Mouse (Mus musculus) limb, embryonic 12.5 days (tissue): Measurements from ENCODE around the gene Dpm3. TPM values are rescaled to one million over a fixed set of nuclear protein-coding genes. Genes with fewer than 3 reads are reported as not detected.

Experiments
- ATAC-seq: fragments of 200-750 bp; cut with Nextera tagmentation; 2 replicates; pipeline ENCODE4 v1.8.0; 2017; ENCODE audit warnings: low read depth, moderate TSS enrichment; ENCODE audit not compliant: insufficient number of reproducible peaks, insufficient read depth, low FRiP score, low TSS enrichment
- H3K27ac ChIP-seq: fragments of 300-500 bp; sonication (generic); 2 replicates; pipeline ENCODE4 v1.5.1; 2016; ENCODE audit warnings: mild to moderate bottlenecking, moderate library complexity
- H3K27me3 ChIP-seq: fragments of 300-500 bp; sonication (generic); 2 replicates; pipeline ENCODE4 v1.6.1; 2016; ENCODE audit warnings: mild to moderate bottlenecking, moderate library complexity
- H3K36me3 ChIP-seq: fragments of 300-500 bp; sonication (generic); 2 replicates; pipeline ENCODE4 v1.6.1; 2016; ENCODE audit warnings: mild to moderate bottlenecking, moderate library complexity
- H3K4me1 ChIP-seq: fragments of 300-500 bp; sonication (generic); replicated peaks from 2 replicates; pipeline ENCODE4 v1.6.1; 2016
- H3K4me2 ChIP-seq: fragments of 300-500 bp; sonication (generic); 2 replicates; pipeline ENCODE4 v1.6.1; 2016; ENCODE audit warnings: mild to moderate bottlenecking, moderate library complexity
- H3K4me3 ChIP-seq: fragments of 300-500 bp; sonication (generic); replicated peaks from 2 replicates; pipeline ENCODE4 v1.5.1; 2016; ENCODE audit warnings: mild to moderate bottlenecking
- H3K9ac ChIP-seq: fragments of 300-500 bp; sonication (generic); replicated peaks from 2 replicates; pipeline ENCODE4 v1.6.1; 2016; ENCODE audit warnings: mild to moderate bottlenecking, moderate library complexity
- H3K9me3 ChIP-seq: fragments of 300-500 bp; sonication (generic); 2 replicates; pipeline ENCODE4 v1.6.1; 2016; ENCODE audit warnings: mild to moderate bottlenecking, moderate library complexity
- WGBS: fragments of 180-500 bp; shearing (Covaris S2); methylation state at CpG from one replicate; pipeline ENCODE4 v1.1.7; 2016; 5-methylcytosine and 5-hydroxymethylcytosine counted together
- polyA plus RNA-seq: library from polyadenylated mRNA; unstranded; fragments of >200 nt; fragmentation: Nextera tagmentation; extraction: Ambion mirVana; gene quantifications from 2 replicates; pipeline ENCODE4 v1.2.1, GENCODE M21; 2016

The Dpm3 gene
- polyA plus RNA-seq, 1 experiment from 2014 or later, result 102 TPM

- Histone ChIP-seq H3K4me2 (peak overlapping the region; percentile 96; the same call in 1 of the 2 replicates), H3K4me3 (no peak overlapping the region), H3K36me3 (peaks cover 51% of the 10 kb centered on the region), H3K27ac (no peak overlapping the region), H3K9ac (0 out of 2 replicates have a peak overlapping the region, but pooled peaks have one; percentile 12), H3K9me3 (no peaks in the 10 kb centered on the region), H3K27me3 (peaks cover 14% of the 10 kb centered on the region), H3K4me1 (peaks cover 35% of the 10 kb centered on the region)
- ATAC-seq, result no peak
- WGBS, result 84% methylated on average over 11 of the region's 11 CpGs
These were observed 34.4 kb upstream of the Dpm3 start for GRCm38 (mm10) chr3:89224796-89225195.

GRCm38 (mm10) chr3:89225321-89225815 is 33.8 kb upstream of the Dpm3 start:
- Histone ChIP-seq H3K9me3 (no peaks in the 10 kb centered on the region), H3K4me1 (peaks cover 35% of the 10 kb centered on the region), H3K4me2 (peak overlapping the region; percentile 96), H3K27ac (peak overlapping the region; percentile 45; the same call in 1 of the 2 replicates), H3K9ac (no peak overlapping the region), H3K27me3 (peaks cover 20% of the 10 kb centered on the region), H3K4me3 (no peak overlapping the region), H3K36me3 (peaks cover 45% of the 10 kb centered on the region)
- WGBS, result 57% methylated on average over 12 of the region's 12 CpGs
- ATAC-seq, result no peak

GRCm38 (mm10) chr3:89225918-89226317 is 33.2 kb upstream of the Dpm3 start:
- ATAC-seq, result no peak
- H3K4me1 ChIP-seq, result peaks cover 35% of the 10 kb centered on the region
- no peaks in the 10 kb centered on the region for H3K9me3 ChIP-seq
- H3K36me3 ChIP-seq, result peaks cover 42% of the 10 kb centered on the region
- peak overlapping the region; percentile 51 for H3K4me3 ChIP-seq
- WGBS, result 34% methylated on average over 4 of the region's 4 CpGs
- peak overlapping the region; percentile 96 for H3K4me2 ChIP-seq
- H3K27me3 ChIP-seq, result peaks cover 26% of the 10 kb centered on the region
- H3K27ac ChIP-seq, result peak overlapping the region; percentile 45; the same call in 1 of the 2 replicates
- peak overlapping the region; percentile 67; the same call in 1 of the 2 replicates for H3K9ac ChIP-seq

- ATAC-seq, result no peak
- peaks cover 26% of the 10 kb centered on the region for H3K27me3 ChIP-seq
- H3K9me3 ChIP-seq, result no peaks in the 10 kb centered on the region
- H3K36me3 ChIP-seq, result peaks cover 38% of the 10 kb centered on the region
- peaks cover 35% of the 10 kb centered on the region for H3K4me1 ChIP-seq
- WGBS, result 22% methylated on average over 11 of the region's 11 CpGs
- H3K27ac ChIP-seq, result peak overlapping the region; percentile 45; the same call in 1 of the 2 replicates
- H3K9ac ChIP-seq, result peak overlapping the region; percentile 67
- peak overlapping the region; percentile 96 for H3K4me2 ChIP-seq
- H3K4me3 ChIP-seq, result peak overlapping the region; percentile 51
These were observed 32.8 kb upstream of the Dpm3 start for GRCm38 (mm10) chr3:89226361-89226760.

GRCm38 (mm10) chr3:89226900-89227299 is 32.3 kb upstream of the Dpm3 start, which contains the start of gene Mtx1:
TSS of gene Mtx1 (minus strand) at chr3:89227088.
- ATAC-seq, result peak; percentile 22
- Histone ChIP-seq H3K4me1 (peaks cover 35% of the 10 kb centered on the region), H3K4me2 (peak within 1 kb of the TSS; percentile 96), H3K27ac (peak within 1 kb of the TSS; percentile 86), H3K27me3 (peaks cover 26% of the 10 kb centered on the region), H3K9ac (peak within 1 kb of the TSS; percentile 67), H3K36me3 (peaks cover 32% of the 10 kb centered on the region), H3K4me3 (peak within 1 kb of the TSS; percentile 51), H3K9me3 (no peaks in the 10 kb centered on the region)
- under 1% methylated on average over 21 of the region's 21 CpGs for WGBS

- peaks cover 38% of the 10 kb centered on the region for H3K4me1 ChIP-seq
- peaks cover 26% of the 10 kb centered on the region for H3K27me3 ChIP-seq
These were observed 31.6 kb upstream of the Dpm3 start for GRCm38 (mm10) chr3:89227307-89228179.

GRCm38 (mm10) chr3:89228180-89228549 is 31.0 kb upstream of the Dpm3 start:
- peaks cover 44% of the 10 kb centered on the region for H3K4me1 ChIP-seq

More at GRCm38 (mm10) chr3:89227307-89228179, 31.6 kb upstream of the Dpm3 start:
- H3K4me2 ChIP-seq, result peak overlapping the region; percentile 96
- WGBS, result 3% methylated on average over 41 of the region's 41 CpGs
- peak overlapping the region; percentile 67 for H3K9ac ChIP-seq
- peak overlapping the region; percentile 86 for H3K27ac ChIP-seq
- no peaks in the 10 kb centered on the region for H3K9me3 ChIP-seq
- peak; percentile 85 for ATAC-seq
- H3K36me3 ChIP-seq, result peaks cover 27% of the 10 kb centered on the region
- H3K4me3 ChIP-seq, result peak overlapping the region; percentile 51

GRCm38 (mm10) chr3:89228836-89229235 is 30.3 kb upstream of the Dpm3 start, which contains the start of gene Muc1:
TSS of gene Muc1 (plus strand) at chr3:89229057.
- H3K9me3 ChIP-seq, result no peaks in the 10 kb centered on the region
- WGBS, result 23% methylated on average over 10 of the region's 10 CpGs
- H3K36me3 ChIP-seq, result peaks cover 19% of the 10 kb centered on the region
- H3K4me2 ChIP-seq, result peak within 1 kb of the TSS; percentile 96
- peaks cover 45% of the 10 kb centered on the region for H3K4me1 ChIP-seq
- no peak for ATAC-seq
- peak within 1 kb of the TSS; percentile 51 for H3K4me3 ChIP-seq
- peak within 1 kb of the TSS; percentile 67; the same call in 1 of the 2 replicates for H3K9ac ChIP-seq
- peak within 1 kb of the TSS; percentile 86 for H3K27ac ChIP-seq
- H3K27me3 ChIP-seq, result peaks cover 26% of the 10 kb centered on the region

More at GRCm38 (mm10) chr3:89228180-89228549, 31.0 kb upstream of the Dpm3 start:
- H3K4me3 ChIP-seq, result peak overlapping the region; percentile 51
- under 1% methylated on average over 20 of the region's 20 CpGs for WGBS
- H3K9me3 ChIP-seq, result no peaks in the 10 kb centered on the region
- peak; percentile 43; the same call in 1 of the 2 replicates for ATAC-seq
- H3K36me3 ChIP-seq, result peaks cover 21% of the 10 kb centered on the region
- peak overlapping the region; percentile 86; the same call in 1 of the 2 replicates for H3K27ac ChIP-seq
- H3K9ac ChIP-seq, result 0 out of 2 replicates have a peak overlapping the region, but pooled peaks have one; percentile 27
- H3K4me2 ChIP-seq, result peak overlapping the region; percentile 96
- H3K27me3 ChIP-seq, result peaks cover 26% of the 10 kb centered on the region

- H3K36me3 ChIP-seq, result peaks cover 19% of the 10 kb centered on the region
- H3K9me3 ChIP-seq, result no peaks in the 10 kb centered on the region
- H3K4me1 ChIP-seq, result peaks cover 45% of the 10 kb centered on the region
- no peak overlapping the region for H3K9ac ChIP-seq
- no peak overlapping the region for H3K4me3 ChIP-seq
- no peak for ATAC-seq
- H3K27ac ChIP-seq, result no peak overlapping the region
- no peak overlapping the region for H3K4me2 ChIP-seq
- H3K27me3 ChIP-seq, result peaks cover 26% of the 10 kb centered on the region
- WGBS, result 68% methylated on average over 4 of the region's 4 CpGs
These were observed 29.9 kb upstream of the Dpm3 start for GRCm38 (mm10) chr3:89229276-89229675.

- H3K9ac ChIP-seq, result no peak overlapping the region
- no peak overlapping the region for H3K27ac ChIP-seq
- peaks cover 26% of the 10 kb centered on the region for H3K27me3 ChIP-seq
- H3K4me3 ChIP-seq, result no peak overlapping the region
- H3K4me2 ChIP-seq, result no peak overlapping the region
- no peaks in the 10 kb centered on the region for H3K9me3 ChIP-seq
- no peak for ATAC-seq
- H3K36me3 ChIP-seq, result peaks cover 21% of the 10 kb centered on the region
- WGBS, result 87% methylated on average over 2 of the region's 2 CpGs
- H3K4me1 ChIP-seq, result peaks cover 40% of the 10 kb centered on the region
These were observed 28.6 kb upstream of the Dpm3 start for GRCm38 (mm10) chr3:89230561-89230960.

- no peak overlapping the region for H3K4me2 ChIP-seq
- peaks cover 26% of the 10 kb centered on the region for H3K36me3 ChIP-seq
- H3K4me3 ChIP-seq, result no peak overlapping the region
- H3K27ac ChIP-seq, result no peak overlapping the region
- H3K9ac ChIP-seq, result no peak overlapping the region
- peaks cover 24% of the 10 kb centered on the region for H3K27me3 ChIP-seq
- WGBS, result 62% methylated on average over 7 of the region's 7 CpGs
- no peak for ATAC-seq
- H3K9me3 ChIP-seq, result no peaks in the 10 kb centered on the region
- peaks cover 32% of the 10 kb centered on the region for H3K4me1 ChIP-seq
These were observed 27.8 kb upstream of the Dpm3 start for GRCm38 (mm10) chr3:89231345-89231744.
